Mouse (Mus musculus): ENCODE data around the gene Trpv5. TPM values are rescaled to one million over a fixed set of nuclear protein-coding genes. Genes with fewer than 3 reads are reported as not detected.

Gene Trpv5
- total RNA-seq, 2 experiments from 2014 or later = not detected

DNA sequence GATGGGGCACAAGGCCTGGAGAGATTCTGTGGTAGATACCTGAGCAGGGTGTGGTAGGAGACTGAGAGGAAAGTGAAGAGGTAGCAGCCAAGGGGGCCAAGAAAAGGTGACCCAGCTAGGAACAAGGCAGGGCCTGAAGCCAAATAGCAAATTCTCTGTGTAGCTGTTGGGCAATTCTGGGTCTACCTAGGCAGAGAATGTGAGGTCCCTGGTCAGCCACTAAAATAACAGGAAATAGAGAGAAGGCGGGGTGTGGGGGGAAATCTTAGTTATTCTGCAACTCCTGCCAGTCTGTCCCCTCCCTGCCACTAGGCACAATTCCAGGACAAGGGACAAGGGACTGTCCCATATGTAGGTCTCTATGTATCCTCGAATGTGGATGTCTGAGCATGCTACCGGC, 37.3 kb downstream of the Trpv5 start:
- DNase-seq (ENCODE audit: low spot score in 2 of 2) = no peak
- intact Hi-C loops (cut with DNase I) = no loop called here

DNA sequence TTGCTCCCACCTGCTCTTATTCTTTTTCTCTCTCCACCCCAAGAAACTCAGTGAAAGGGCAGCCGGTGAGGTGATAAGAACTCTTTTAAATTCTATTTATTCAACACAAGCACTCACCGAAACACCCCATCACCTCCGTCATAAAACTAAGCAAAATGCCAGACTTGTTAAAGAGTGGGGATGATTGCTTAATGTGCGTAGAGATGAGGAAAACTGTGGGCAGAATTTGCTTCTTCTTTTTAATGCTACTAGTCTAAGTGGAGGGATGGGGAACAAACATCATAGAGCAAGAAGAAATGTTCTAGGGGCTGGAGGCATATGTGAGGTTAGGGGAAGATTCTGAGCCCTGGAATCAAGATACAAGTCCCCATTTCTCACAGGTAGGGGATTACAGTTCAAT, 37.8 kb downstream of the Trpv5 start:
- intact Hi-C loops (cut with DNase I) = no loop called here
- DNase-seq (ENCODE audit: low spot score in 2 of 2) = no peak

DNA sequence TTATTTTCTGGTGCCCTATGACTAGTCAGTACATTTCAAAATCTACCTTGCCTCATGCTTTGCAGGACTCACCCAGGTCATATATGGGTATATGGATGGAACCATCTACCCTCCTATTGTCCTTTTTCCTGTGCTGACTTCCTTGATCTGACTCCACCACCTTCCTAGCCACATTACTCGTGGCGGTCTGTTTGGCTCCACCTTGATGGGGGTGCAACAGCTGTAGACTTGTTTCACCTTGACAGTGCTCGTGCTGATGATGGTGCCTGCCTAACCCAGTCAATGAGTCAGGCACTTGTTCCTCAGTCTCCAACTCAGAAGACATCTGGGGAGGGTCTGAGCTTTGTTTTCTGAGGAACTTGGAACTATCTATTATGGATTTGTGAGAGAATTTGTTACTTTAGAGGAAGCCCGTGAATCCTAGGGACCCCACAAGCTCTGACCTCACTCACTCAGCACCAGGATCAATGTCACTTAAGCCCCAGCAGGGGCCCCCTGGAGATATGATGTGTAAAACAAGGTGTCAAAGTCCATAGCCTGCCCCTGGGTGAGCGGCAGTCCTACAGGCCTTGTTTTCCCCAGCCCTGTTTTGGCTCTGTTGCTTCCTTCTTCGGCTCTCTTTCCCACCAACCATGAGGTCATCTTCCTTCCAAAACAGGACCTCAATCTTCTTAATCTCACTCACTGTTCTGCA, 39.2 kb downstream of the Trpv5 start:
- intact Hi-C loops (cut with DNase I) = no loop called here
- no peak for DNase-seq (ENCODE audit: low spot score in 2 of 2)

DNA sequence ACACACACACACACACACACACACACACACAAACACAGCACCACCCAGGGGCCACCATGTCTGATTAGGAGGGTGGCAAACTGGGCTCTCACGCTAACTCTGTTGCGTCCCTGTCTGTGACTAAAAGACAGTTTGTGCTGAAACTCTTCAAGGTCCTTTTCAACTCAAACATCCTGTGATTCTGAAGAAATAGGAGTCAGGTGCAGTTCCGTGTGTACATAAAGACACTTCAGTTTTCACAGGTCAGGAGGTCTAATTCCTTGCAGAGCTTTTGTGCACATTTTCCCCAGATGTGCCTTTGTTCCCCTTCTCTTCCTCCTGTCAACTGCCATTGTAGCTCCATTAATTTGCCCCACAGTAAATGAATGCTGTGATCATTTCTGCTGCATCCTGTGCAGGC, 40.1 kb downstream of the Trpv5 start:
- DNase-seq (ENCODE audit: low spot score in 2 of 2) = no peak
- intact Hi-C loops (cut with DNase I) = no loop called here

DNA sequence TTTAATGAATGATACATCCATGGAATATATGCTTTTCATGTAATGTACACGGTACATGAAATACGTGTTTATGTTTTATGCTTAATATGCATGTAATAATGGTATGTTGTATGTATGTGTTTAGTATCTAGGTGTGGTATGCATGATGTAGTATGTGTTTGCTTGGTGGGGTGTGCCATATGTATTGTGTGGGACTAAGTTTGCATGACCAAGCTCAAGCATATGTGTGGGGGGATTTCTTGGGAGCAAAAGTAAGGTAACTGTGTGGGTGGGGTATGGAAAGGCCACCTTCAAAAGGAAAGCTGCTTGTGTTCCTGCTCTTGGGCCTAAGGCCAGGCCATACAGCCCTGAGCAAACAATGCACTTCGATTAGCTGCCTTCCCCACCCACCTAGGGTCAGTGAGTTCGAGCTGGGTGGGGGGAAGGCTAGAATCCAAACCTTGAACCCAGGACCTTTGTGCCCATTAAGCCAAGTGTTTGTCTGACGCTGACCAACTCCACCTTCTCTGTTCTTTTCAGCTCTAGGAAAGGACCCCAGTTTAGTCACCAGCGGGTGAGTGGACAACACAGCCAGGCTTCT, 42.6 kb downstream of the Trpv5 start:
- intact Hi-C loops (cut with DNase I) = no loop called here
- no peak for DNase-seq (ENCODE audit: low spot score in 2 of 2)

DNA sequence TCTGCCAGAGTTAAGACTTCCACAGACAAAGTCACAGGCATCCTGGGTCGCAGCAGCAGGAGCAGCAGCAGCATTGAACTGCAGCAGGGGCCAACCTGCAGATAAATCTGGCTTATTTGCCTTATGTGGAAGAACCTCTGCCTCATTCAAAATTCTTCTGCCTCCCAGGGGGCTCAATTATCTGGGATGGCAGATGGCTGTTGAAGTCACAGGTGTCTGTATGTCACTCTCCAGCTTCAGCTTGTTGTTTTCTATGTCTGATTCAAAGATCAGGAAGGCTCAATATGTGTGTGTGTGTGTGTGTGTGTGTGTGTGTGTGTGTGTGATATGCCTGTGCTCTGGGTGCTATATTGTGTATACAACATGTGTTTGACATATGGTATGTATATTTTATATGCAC, 43.2 kb downstream of the Trpv5 start:
- intact Hi-C loops (cut with DNase I) = no loop called here
- DNase-seq (ENCODE audit: low spot score in 2 of 2) = no peak

DNA sequence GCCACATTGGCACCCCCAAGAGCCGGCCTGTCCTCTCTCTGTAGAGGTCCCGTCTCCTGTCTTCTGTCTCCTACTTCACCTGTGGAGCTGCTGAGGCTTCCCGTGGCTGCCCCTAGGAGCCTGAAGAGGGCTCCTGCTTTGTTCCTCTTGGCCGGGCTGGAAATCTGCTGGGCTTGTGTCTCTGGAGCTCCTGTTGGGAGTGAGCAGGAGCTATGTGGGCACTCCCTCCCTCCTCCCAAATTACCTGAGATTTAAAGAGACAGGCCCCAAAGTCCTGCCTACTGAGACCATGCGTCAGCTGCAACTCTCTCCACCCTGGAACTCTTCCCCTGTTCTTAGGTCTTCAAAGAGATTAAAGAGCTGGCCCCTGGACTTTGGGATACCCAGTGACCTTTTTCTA, 44.4 kb downstream of the Trpv5 start, which contains the start of gene Trpv6:
Gene Trpv6 (minus strand): TSS at position 228 of the 400 bp plus-strand sequence.
- DNase-seq (ENCODE audit: low spot score in 2 of 2) = no peak
- intact Hi-C loops (cut with DNase I) = no loop called here

DNA sequence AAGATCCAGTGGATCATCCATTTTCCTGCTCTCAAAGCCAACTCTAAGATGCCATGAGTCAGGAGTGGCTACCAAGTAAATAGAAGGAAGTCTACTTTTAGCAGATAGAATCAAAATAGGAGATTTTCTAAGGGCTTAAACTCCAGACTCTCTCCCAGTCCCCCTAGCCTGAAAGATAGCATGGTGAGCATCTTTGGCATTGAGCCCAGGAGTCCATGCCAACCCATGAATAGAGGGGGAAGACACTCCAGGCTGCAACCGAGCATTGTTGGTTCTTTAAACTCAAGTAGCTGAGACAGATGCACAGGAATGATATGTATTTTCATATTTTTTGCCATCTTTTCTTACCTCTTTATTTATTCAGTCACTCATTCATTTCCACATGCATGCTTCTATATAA, 45.4 kb downstream of the Trpv5 start:
- DNase-seq (ENCODE audit: low spot score in 2 of 2) = no peak
- intact Hi-C loops (cut with DNase I) = no loop called here

DNA sequence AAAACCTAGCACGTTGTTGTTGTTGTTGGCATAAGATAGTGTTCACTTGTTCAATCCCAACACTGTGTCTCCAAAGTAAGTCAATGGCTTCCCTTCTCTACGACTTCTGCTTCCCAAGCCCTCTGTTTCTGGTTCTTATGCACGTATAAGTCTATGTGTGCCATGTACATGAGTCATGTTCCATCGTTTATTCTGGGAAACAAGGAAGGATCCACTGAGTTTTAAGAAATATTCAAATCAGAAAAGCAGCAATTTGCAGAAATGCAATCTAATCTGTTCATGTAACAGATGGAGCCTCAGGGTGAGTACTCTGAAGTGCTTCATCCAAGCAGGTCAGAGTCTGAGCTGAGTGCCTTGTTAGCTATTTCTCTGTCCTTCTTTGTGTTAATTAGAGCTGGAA, 49.0 kb downstream of the Trpv5 start:
- peak in 1 of 2 experiments; percentile 71 for DNase-seq (ENCODE audit: low spot score in 2 of 2)
- intact Hi-C loops (cut with DNase I) = loop anchor here (5.0 kb wide), 1 partner anchor 126 kb away; no protein-coding TSS in a partner anchor

DNA sequence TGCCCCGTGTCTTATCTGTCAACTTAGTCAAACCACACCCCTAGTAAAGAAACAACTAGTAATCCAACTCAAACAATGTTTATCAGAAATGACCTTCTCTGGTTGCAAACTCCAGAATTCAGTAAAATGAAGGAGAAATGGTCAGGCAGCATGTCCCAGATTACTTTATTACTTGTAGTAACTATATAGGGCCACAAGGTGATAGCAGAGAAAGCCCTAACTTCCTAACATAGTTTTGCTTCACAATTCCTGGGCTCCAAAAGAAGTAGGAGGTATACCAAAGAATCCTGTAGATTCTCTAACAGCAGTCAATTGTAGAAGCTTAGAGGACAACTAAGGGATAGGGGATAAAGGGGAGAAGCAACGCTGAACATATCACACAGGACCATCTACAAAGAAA, 49.8 kb downstream of the Trpv5 start:
- no peak for DNase-seq (ENCODE audit: low spot score in 2 of 2)
- intact Hi-C loops (cut with DNase I) = loop anchor here (5.0 kb wide), 1 partner anchor 127 kb away; no protein-coding TSS in a partner anchor

DNA sequence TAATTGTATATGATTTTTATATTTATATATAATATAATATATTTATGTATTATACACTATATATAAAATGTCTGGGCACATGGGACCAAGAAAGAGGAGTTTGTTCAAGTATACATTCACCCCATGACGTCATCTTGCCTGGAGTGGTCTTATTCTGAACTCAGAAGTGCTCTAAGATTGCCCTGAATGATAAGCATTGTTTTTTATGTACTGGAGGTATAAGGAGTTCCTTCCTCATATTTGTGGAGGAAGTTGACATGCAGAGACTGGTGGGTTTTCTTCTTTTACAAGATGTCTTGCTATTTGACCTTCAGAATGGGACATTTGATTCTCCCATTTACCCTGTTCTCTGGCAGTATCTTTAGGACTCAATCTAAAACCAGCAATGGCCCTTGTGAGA, 52.4 kb downstream of the Trpv5 start:
- DNase-seq (ENCODE audit: low spot score in 2 of 2) = no peak
- intact Hi-C loops (cut with DNase I) = no loop called here

DNA sequence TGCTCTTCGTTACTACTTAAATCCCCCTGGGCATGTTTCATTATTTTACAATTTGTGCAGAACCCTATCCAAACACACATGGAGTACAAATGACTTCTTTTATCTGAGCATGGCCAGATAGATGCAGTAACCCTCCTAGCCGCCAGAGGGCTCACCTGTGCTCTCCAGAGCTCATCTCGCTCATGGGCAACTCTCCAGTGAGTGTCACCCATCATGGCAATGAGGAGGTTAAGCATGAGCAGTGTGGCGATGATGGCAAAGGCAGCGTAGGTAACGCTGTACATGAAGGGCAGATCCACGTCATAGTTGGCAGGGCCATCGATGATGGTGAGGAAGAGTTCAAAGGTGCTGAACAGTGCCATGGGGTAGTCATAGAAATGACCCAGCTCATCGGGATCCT, 57.9 kb downstream of the Trpv5 start:
- intact Hi-C loops (cut with DNase I) = no loop called here
- DNase-seq (ENCODE audit: low spot score in 2 of 2) = peak; percentile 57 to 85

DNA sequence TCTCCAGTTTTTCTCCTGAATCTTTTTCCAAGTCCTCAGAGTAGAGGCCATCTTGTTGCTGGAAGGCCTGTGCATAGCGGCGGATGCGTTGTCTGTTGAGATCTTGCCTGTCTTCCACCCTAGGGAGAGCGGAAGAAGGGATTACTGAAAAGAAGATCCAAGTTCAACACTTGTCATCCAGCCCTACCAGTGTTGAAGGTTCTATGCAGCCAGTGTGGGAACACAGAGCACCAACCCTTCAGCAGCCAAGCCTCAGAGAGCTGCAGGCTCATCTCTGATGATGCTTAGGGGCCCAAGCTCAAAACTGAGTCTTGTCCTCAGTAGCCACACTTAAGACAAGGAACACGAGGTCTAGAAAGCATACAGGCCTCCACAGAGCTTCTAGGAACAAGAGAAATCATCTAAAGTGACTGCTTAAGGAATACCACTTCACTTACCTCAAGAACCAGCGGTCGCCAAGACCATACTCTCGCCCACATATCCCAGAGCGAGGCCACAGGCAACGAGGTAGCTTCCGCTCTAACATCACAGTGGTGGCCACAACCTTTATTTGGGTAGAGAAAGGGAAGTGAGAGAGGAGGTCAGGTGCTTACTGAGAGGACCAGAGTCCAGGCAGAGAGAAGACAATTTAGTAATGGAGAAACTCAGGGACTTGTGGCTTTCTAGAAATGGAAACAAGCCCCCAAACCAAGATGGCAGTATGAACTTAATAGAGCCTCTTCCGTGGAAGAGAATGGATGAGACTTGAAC, 59.2 kb downstream of the Trpv5 start:
- intact Hi-C loops (cut with DNase I) = no loop called here
- DNase-seq (ENCODE audit: low spot score in 2 of 2) = no peak

DNA sequence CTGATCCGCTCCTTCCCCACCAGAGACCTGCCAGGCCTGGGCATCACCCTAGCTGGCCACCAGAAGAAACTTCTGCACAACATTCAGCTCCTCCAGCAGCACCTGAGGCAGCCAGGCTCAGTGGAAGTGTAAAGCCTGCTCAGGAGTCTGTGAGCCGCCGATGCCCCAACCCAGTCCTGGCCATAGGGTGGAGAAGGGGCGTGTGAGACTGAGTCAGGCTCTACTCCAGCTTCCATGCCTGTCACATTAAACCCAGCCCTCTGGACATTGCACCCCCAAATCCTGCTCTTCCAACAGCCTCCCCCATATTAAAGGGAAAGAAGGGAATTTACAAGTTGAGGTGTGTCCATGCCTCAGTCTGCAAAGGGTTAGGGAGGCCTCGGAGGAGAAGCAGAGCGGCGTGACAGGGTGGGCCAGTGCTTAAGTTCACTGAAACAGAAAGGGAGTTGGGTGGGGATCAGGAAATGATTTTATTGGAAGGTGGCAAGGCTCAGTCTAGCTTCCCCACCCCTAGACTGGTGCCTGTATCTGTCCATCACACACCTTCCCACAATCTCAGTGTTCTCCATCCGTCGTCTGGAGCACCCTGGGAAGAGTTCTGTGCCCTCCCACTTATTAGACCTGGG, 60.3 kb downstream of the Trpv5 start:
- no peak for DNase-seq (ENCODE audit: low spot score in 2 of 2)
- intact Hi-C loops (cut with DNase I) = no loop called here

DNA sequence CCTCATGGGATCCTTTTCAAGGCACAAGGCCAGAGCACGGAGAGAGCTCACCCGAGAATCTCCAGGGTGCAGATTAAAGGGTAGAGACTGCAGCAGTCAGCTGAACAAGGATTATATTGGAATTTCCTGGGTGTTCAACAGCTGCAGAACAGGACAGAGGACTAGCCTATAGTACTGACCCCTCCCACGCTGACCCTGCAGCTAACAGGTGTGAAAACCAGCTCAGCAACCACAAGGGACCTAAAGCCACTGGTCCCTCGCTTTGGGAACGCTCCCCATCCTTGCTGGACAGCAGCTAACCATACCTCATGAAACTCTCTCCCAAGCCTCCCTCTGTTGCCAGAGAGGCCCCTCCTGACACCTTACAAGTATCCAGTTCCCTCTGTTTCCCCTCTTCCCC, 72.9 kb downstream of the Trpv5 start:
- no peak for DNase-seq (ENCODE audit: low spot score in 2 of 2)
- intact Hi-C loops (cut with DNase I) = loop anchor here (5.0 kb wide), 2 partner anchors 590 to 655 kb away; partner anchors contain the start of genes Casp2 and Tmem139

DNA sequence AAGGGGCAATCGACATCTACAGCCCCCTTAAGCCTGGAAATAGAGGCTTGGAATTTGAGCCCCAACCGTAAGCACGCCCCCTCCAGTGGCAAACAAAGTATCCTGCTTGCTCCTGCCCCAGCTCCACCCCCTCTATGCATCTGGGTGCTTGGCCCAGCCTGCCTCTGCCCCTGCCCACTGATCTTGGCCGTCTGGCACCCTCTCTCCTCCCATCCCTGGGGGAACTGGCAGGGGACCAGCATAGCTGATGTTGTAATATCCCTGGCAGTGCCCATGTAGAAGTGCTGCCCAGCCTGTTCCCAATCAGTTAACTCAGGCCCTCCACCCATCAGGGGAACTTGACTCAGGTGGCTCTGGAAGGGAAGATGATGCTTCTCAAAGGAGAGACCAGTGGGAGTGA, 74.4 kb downstream of the Trpv5 start:
- peak; percentile 45 to 62 for DNase-seq (ENCODE audit: low spot score in 2 of 2)
- intact Hi-C loops (cut with DNase I) = loop anchor here (5.0 kb wide), 2 partner anchors 591 to 656 kb away; partner anchors contain the start of genes Casp2 and Tmem139

DNA sequence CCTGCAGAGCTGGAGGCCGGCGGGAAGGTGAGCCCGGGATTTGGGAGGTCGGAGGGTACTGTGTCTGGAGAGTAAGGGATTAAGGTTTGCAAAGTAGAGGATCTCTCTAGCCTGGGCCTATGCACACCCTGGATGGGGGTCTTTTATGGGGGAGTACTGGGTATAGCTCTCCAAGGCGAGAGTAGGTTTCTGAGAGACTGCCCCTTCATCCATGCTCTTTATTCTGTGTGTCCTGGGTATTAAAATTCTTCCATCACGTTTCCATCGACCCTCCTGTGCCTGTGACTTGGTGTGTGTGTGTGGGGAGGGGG, 74.8 kb downstream of the Trpv5 start:
- DNase-seq (ENCODE audit: low spot score in 2 of 2) = no peak
- intact Hi-C loops (cut with DNase I) = loop anchor here (5.0 kb wide), 2 partner anchors 592 to 657 kb away; partner anchors contain the start of genes Casp2 and Tmem139

DNA sequence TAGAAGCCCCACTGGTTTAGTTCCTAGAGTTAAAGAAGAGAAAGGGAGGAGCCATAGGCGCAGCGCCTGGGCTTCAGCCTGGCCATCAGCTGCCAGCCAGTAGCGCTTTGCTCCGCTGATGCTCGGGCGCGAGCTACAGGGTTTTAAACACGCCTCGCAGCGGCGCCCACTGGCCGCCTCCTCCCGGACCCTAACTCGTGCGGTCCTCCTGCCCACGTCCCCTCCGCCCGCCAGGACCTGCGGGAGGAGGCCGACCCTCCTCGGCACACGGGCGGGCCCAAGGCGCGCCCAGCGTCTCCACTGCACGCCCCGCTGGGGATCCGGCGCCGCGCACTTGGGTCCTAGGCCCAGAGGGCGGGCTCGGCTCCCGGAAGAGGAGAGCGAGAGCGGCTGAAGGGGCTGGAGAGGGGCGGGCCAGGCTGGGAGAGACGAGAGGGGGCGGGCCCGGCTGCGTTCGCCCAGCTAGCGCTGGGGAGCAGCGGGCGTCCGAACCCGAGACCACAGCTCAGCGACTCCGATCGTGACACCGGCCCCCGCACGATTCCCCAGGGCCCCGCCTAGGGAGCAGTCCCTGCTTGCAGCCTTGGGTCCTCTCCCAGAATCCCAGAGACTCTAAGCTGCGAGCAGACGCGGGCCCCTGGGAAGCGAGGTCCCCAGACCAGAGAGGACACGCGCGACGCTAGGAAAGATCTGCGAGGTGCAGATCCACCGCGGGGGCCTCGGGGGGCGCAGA, 75.3 kb downstream of the Trpv5 start, which contains the start of gene Ephb6:
Gene Ephb6 (plus strand): TSS at position 422 of the 733 bp plus-strand sequence.
- intact Hi-C loops (cut with DNase I) = loop anchor here (5.0 kb wide), 2 partner anchors 592 to 657 kb away; partner anchors contain the start of genes Casp2 and Tmem139
- DNase-seq (ENCODE audit: low spot score in 2 of 2) = peak; percentile 58 to 65

DNA sequence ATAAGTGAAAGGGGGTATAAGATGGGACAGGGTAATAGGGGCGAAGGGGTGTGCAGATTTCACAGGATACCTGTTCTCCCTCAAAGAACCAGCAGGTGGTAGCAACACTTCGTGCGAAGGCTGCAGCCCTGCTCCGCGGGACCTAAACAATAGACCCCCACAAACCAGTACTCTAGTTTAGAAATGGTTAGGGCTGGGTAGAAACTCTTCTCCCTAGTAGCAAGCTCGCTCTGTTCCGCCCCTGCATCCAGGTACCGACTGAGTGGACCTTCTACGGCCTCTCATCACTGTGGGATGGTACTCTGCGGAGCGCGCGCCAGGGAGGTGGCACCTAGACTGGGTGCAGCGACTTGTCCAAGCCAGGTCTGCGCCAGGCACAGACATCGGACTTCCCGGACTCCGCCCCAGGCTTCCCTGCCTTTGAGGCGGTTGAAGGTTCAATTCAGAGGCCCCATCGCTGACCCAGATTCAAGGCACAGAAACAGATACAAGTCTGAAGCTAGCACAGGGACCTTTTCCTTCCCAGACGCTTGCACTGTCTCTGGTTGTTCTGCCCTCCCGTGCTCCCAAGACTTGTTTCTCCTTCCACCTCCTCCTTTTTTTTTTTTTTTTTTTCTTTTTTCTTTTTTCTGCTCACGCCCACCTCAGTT, 76.0 kb downstream of the Trpv5 start:
- peak; percentile 61 to 67 for DNase-seq (ENCODE audit: low spot score in 2 of 2)
- intact Hi-C loops (cut with DNase I) = loop anchor here (5.0 kb wide), 2 partner anchors 593 to 658 kb away; partner anchors contain the start of genes Casp2 and Tmem139
